Mouse (Mus musculus): ENCODE results near the gene Card19. TPM values are rescaled to one million over a fixed set of nuclear protein-coding genes. Genes with fewer than 3 reads are reported as not detected.

Card19 gene
- total RNA-seq, 1 experiment, result 16.9 TPM

- in situ Hi-C loops (cut with MboI; ENCODE audit: low sequenced_read_pairs in 2 of 2, unreplicated experiment in 2 of 2), result loop anchor here in 1 of 2 experiments (25.0 kb wide), 1 partner anchor 501 kb away; the partner anchor contains the start of gene Barx1
- no peaks in the 10 kb centered on the region for H3K9me3 ChIP-seq (ENCODE audit: control insufficient read depth, insufficient read depth, low read depth, low read length)
These were observed 52.2 kb downstream of the Card19 start for GRCm38 (mm10) chr13:49163645-49164044.

GRCm38 (mm10) chr13:49162722-49163121, 53.1 kb downstream of the Card19 start:
- TF ChIP-seq CHD2 (IDR thresholded peaks at IDR 0.05; ENCODE audit: low read depth, low read length) (no peak), ZNF384 (IDR thresholded peaks at IDR 0.05; ENCODE audit: low read depth, low read length) (no peak), HCFC1 (IDR thresholded peaks at IDR 0.05; ENCODE audit: borderline replicate concordance, insufficient read depth, low read length) (no peak), ZC3H11A (IDR thresholded peaks at IDR 0.05; ENCODE audit: borderline replicate concordance, low read depth, low read length) (no peak), MAFK (IDR thresholded peaks at IDR 0.05; ENCODE audit: insufficient read depth, low read depth, low read length) (no peak)
- H3K9ac ChIP-seq (ENCODE audit: insufficient read depth, low read depth, low read length, poor library complexity, severe bottlenecking), result no peak overlapping the region
- in situ Hi-C loops (cut with MboI; ENCODE audit: low sequenced_read_pairs in 2 of 2, unreplicated experiment in 2 of 2), result loop anchor here in 1 of 2 experiments (25.0 kb wide), 1 partner anchor 500 kb away; the partner anchor contains the start of gene Barx1
- peaks cover 0 to 4% of the 10 kb centered on the region in 2 experiments; a peak in 1 of 4 replicates for H3K4me1 ChIP-seq (ENCODE audit: control insufficient read depth in 2 of 2, insufficient read depth in 2 of 2, low read length in 2 of 2, poor library complexity in 1 of 2)
- H3K36me3 ChIP-seq (ENCODE audit: control insufficient read depth, insufficient read depth, low read length, poor library complexity, severe bottlenecking), result no peaks in the 10 kb centered on the region
- H3K4me3 ChIP-seq (ENCODE audit: insufficient read depth in 1 of 2, low read depth in 1 of 2, low read length in 2 of 2, poor library complexity in 1 of 2, severe bottlenecking in 1 of 2), result no peak overlapping the region
- DNase-seq (ENCODE audit: low read depth, low spot score), result no peak
- no peaks in the 10 kb centered on the region for H3K9me3 ChIP-seq (ENCODE audit: control insufficient read depth, insufficient read depth, low read depth, low read length)
- no peak overlapping the region for H3K27ac ChIP-seq (ENCODE audit: insufficient read depth, low read depth, low read length, poor library complexity, severe bottlenecking)

More at GRCm38 (mm10) chr13:49163645-49164044, 52.2 kb downstream of the Card19 start:
- Histone ChIP-seq H3K9ac (ENCODE audit: insufficient read depth, low read depth, low read length, poor library complexity, severe bottlenecking) (no peak overlapping the region), H3K27ac (ENCODE audit: insufficient read depth, low read depth, low read length, poor library complexity, severe bottlenecking) (no peak overlapping the region), H3K36me3 (ENCODE audit: control insufficient read depth, insufficient read depth, low read length, poor library complexity, severe bottlenecking) (no peaks in the 10 kb centered on the region), H3K4me3 (ENCODE audit: insufficient read depth in 1 of 2, low read depth in 1 of 2, low read length in 2 of 2, poor library complexity in 1 of 2, severe bottlenecking in 1 of 2) (no peak overlapping the region), H3K4me1 (ENCODE audit: control insufficient read depth in 2 of 2, insufficient read depth in 2 of 2, low read length in 2 of 2, poor library complexity in 1 of 2) (peaks cover 0 to 4% of the 10 kb centered on the region in 2 experiments; a peak in 1 of 4 replicates)
- no peak for DNase-seq (ENCODE audit: low read depth, low spot score)
- no peak for TF ChIP-seq ZC3H11A (IDR thresholded peaks at IDR 0.05; ENCODE audit: borderline replicate concordance, low read depth, low read length)
- TF ChIP-seq MAFK (IDR thresholded peaks at IDR 0.05; ENCODE audit: insufficient read depth, low read depth, low read length), result no peak
- TF ChIP-seq ZNF384 (IDR thresholded peaks at IDR 0.05; ENCODE audit: low read depth, low read length), result no peak
- TF ChIP-seq HCFC1 (IDR thresholded peaks at IDR 0.05; ENCODE audit: borderline replicate concordance, insufficient read depth, low read length), result no peak
- no peak for TF ChIP-seq CHD2 (IDR thresholded peaks at IDR 0.05; ENCODE audit: low read depth, low read length)

GRCm38 (mm10) chr13:49161236-49161635, 54.6 kb downstream of the Card19 start:
- Histone ChIP-seq H3K36me3 (ENCODE audit: control insufficient read depth, insufficient read depth, low read length, poor library complexity, severe bottlenecking) (no peaks in the 10 kb centered on the region), H3K4me3 (ENCODE audit: insufficient read depth in 1 of 2, low read depth in 1 of 2, low read length in 2 of 2, poor library complexity in 1 of 2, severe bottlenecking in 1 of 2) (no peak overlapping the region), H3K9ac (ENCODE audit: insufficient read depth, low read depth, low read length, poor library complexity, severe bottlenecking) (no peak overlapping the region), H3K4me1 (ENCODE audit: control insufficient read depth in 2 of 2, insufficient read depth in 2 of 2, low read length in 2 of 2, poor library complexity in 1 of 2) (peaks cover 0 to 4% of the 10 kb centered on the region in 2 experiments; a peak in 1 of 4 replicates), H3K9me3 (ENCODE audit: control insufficient read depth, insufficient read depth, low read depth, low read length) (no peaks in the 10 kb centered on the region), H3K27ac (ENCODE audit: insufficient read depth, low read depth, low read length, poor library complexity, severe bottlenecking) (no peak overlapping the region)
- TF ChIP-seq CHD2 (IDR thresholded peaks at IDR 0.05; ENCODE audit: low read depth, low read length), result no peak
- TF ChIP-seq HCFC1 (IDR thresholded peaks at IDR 0.05; ENCODE audit: borderline replicate concordance, insufficient read depth, low read length), result no peak
- TF ChIP-seq ZNF384 (IDR thresholded peaks at IDR 0.05; ENCODE audit: low read depth, low read length), result no peak
- in situ Hi-C loops (cut with MboI; ENCODE audit: low sequenced_read_pairs in 2 of 2, unreplicated experiment in 2 of 2), result loop anchor here in 1 of 2 experiments (25.0 kb wide), 1 partner anchor 499 kb away; the partner anchor contains the start of gene Barx1
- DNase-seq (ENCODE audit: low read depth, low spot score), result no peak

- no peak overlapping the region for H3K9ac ChIP-seq (ENCODE audit: insufficient read depth, low read depth, low read length, poor library complexity, severe bottlenecking)
- H3K27ac ChIP-seq (ENCODE audit: insufficient read depth, low read depth, low read length, poor library complexity, severe bottlenecking), result no peak overlapping the region
- no peaks in the 10 kb centered on the region for H3K36me3 ChIP-seq (ENCODE audit: control insufficient read depth, insufficient read depth, low read length, poor library complexity, severe bottlenecking)
- in situ Hi-C loops (cut with MboI; ENCODE audit: low sequenced_read_pairs in 2 of 2, unreplicated experiment in 2 of 2), result loop anchor here in 1 of 2 experiments (25.0 kb wide), 1 partner anchor 496 kb away; the partner anchor contains the start of gene Barx1
- peaks cover 0 to 4% of the 10 kb centered on the region in 2 experiments; a peak in 1 of 4 replicates for H3K4me1 ChIP-seq (ENCODE audit: control insufficient read depth in 2 of 2, insufficient read depth in 2 of 2, low read length in 2 of 2, poor library complexity in 1 of 2)
- TF ChIP-seq CHD2 (IDR thresholded peaks at IDR 0.05; ENCODE audit: low read depth, low read length), result no peak
- no peak for TF ChIP-seq ZC3H11A (IDR thresholded peaks at IDR 0.05; ENCODE audit: borderline replicate concordance, low read depth, low read length)
- no peak for TF ChIP-seq MAFK (IDR thresholded peaks at IDR 0.05; ENCODE audit: insufficient read depth, low read depth, low read length)
- no peak for TF ChIP-seq HCFC1 (IDR thresholded peaks at IDR 0.05; ENCODE audit: borderline replicate concordance, insufficient read depth, low read length)
- TF ChIP-seq ZNF384 (IDR thresholded peaks at IDR 0.05; ENCODE audit: low read depth, low read length), result no peak
- no peak for DNase-seq (ENCODE audit: low read depth, low spot score)
- no peak overlapping the region for H3K4me3 ChIP-seq (ENCODE audit: insufficient read depth in 1 of 2, low read depth in 1 of 2, low read length in 2 of 2, poor library complexity in 1 of 2, severe bottlenecking in 1 of 2)
- no peaks in the 10 kb centered on the region for H3K9me3 ChIP-seq (ENCODE audit: control insufficient read depth, insufficient read depth, low read depth, low read length)
These were observed 57.7 kb downstream of the Card19 start for GRCm38 (mm10) chr13:49158040-49158713.

All from ES-E14 (cell line).